Mouse (Mus musculus) stomach, embryonic 15.5 days (tissue): ENCODE data around the gene Trim39. TPM values are rescaled to one million over a fixed set of nuclear protein-coding genes. Genes with fewer than 3 reads are reported as not detected.
"Not testable (repeated sequence)": the region's sequence is repeated elsewhere in the genome, so short reads cannot be mapped to it uniquely, and the experiment has no call there.

Source experiments
- ATAC-seq: fragments of 200-750 bp; cut with Nextera tagmentation; 2 replicates; pipeline ENCODE4 v1.8.0; 2017; ENCODE audit warnings: low read depth, moderate number of reproducible peaks, moderate TSS enrichment; ENCODE audit not compliant: insufficient read depth, low FRiP score
- H3K27ac ChIP-seq: fragments of 300-500 bp; sonication (generic); 2 replicates; pipeline ENCODE4 v1.5.1; 2015; ENCODE audit warnings: mild to moderate bottlenecking, inconsistent platforms
- H3K27me3 ChIP-seq: fragments of 300-500 bp; sonication (generic); replicated peaks from 2 replicates; pipeline ENCODE4 v1.6.1; 2015; ENCODE audit warnings: inconsistent platforms
- H3K36me3 ChIP-seq: fragments of 300-500 bp; sonication (generic); 2 replicates; pipeline ENCODE4 v1.6.1; 2015; ENCODE audit warnings: inconsistent platforms
- H3K4me1 ChIP-seq: fragments of 300-500 bp; sonication (generic); 2 replicates; pipeline ENCODE4 v1.6.1; 2015; ENCODE audit warnings: inconsistent platforms
- H3K4me2 ChIP-seq: fragments of 300-500 bp; sonication (generic); 2 replicates; pipeline ENCODE4 v1.6.1; 2015; ENCODE audit warnings: mild to moderate bottlenecking, inconsistent platforms
- H3K4me3 ChIP-seq: fragments of 300-500 bp; sonication (generic); replicated peaks from 2 replicates; pipeline ENCODE4 v1.5.1; 2015; ENCODE audit warnings: inconsistent platforms
- H3K9ac ChIP-seq: fragments of 300-500 bp; sonication (generic); 2 replicates; pipeline ENCODE4 v1.6.1; 2015; ENCODE audit warnings: inconsistent platforms
- H3K9me3 ChIP-seq: fragments of 300-500 bp; sonication (generic); 2 replicates; pipeline ENCODE4 v1.6.1; 2016; ENCODE audit warnings: inconsistent platforms
- WGBS: fragments of 180-500 bp; shearing (Covaris S2); methylation state at CpG from one replicate; pipeline ENCODE4 v1.1.7; 2015; 5-methylcytosine and 5-hydroxymethylcytosine counted together
- polyA plus RNA-seq: library from polyadenylated mRNA; unstranded; fragments of >200 nt; fragmentation: Nextera tagmentation; extraction: Ambion mirVana; gene quantifications from 2 replicates; pipeline ENCODE4 v1.2.1, GENCODE M21; 2015

Trim39 gene
- polyA plus RNA-seq: 16.4 and 17.3 TPM in 2 replicates

DNA sequence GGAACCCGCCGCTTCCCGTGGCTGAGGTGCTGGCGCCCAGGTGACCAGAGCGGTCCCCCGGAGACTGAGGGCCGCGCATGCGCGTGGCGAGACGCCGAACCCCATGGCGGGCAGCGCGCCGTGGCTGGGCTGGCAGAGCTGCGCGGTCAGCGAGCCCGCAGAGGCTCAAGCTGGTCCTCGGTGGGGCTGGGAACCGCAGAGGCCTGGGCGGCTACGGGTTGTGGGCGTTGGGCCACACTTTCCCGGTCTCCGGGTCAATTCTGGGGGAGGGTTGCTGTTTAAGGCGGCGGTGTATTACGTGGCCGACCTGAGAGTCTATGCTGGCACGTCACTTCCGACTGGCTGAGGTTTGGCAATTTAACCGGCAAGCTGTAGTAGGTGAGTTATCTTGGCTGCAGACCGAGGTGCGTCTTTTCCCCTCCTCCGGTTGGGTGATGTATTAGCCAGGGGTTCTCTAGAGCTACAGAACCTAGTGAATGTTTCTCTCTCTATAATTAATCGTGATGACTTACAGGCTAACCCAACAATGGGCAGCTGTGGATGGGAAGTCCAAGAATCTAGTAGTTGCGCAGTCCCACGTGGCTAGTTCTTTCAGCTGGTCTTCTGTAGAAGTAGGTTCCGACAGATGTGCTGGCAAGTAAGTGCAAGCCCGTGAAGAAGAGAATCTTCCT lies at the start of gene Trim39:
Gene Trim39, minus strand, starts transcription at position 662 of the 671 bp plus-strand sequence.
- H3K9ac ChIP-seq: peak within 1 kb of the TSS; percentile 69

GRCm38 (mm10) chr17:36315689-36316253 lies 43.7 kb upstream of the Trim39 start:
- no peak overlapping the region for H3K9ac ChIP-seq
- no peak for ATAC-seq
- H3K4me1 ChIP-seq: no peaks in the 10 kb centered on the region
- H3K9me3 ChIP-seq: no peaks in the 10 kb centered on the region
- H3K36me3 ChIP-seq: no peaks in the 10 kb centered on the region
- peak overlapping the region; percentile 85 for H3K4me2 ChIP-seq
- H3K4me3 ChIP-seq: peak overlapping the region; percentile 49
- no peaks in the 10 kb centered on the region for H3K27me3 ChIP-seq
- 27% methylated on average over 5 of the region's 5 CpGs for WGBS
- H3K27ac ChIP-seq: no peak overlapping the region

More for the DNA sequence above, at the start of gene Trim39:
- Histone ChIP-seq H3K27me3 (no peaks in the 10 kb centered on the region), H3K9me3 (no peaks in the 10 kb centered on the region), H3K4me2 (peak within 1 kb of the TSS; percentile 67), H3K4me3 (peak within 1 kb of the TSS; percentile 85), H3K4me1 (peaks cover 20% of the 10 kb centered on the region), H3K27ac (peak within 1 kb of the TSS; percentile 89), H3K36me3 (peaks cover 6% of the 10 kb centered on the region; the same call in 1 of the 2 replicates)
- peak; percentile 80 for ATAC-seq
- under 1% methylated on average over 43 of the region's 43 CpGs for WGBS

DNA sequence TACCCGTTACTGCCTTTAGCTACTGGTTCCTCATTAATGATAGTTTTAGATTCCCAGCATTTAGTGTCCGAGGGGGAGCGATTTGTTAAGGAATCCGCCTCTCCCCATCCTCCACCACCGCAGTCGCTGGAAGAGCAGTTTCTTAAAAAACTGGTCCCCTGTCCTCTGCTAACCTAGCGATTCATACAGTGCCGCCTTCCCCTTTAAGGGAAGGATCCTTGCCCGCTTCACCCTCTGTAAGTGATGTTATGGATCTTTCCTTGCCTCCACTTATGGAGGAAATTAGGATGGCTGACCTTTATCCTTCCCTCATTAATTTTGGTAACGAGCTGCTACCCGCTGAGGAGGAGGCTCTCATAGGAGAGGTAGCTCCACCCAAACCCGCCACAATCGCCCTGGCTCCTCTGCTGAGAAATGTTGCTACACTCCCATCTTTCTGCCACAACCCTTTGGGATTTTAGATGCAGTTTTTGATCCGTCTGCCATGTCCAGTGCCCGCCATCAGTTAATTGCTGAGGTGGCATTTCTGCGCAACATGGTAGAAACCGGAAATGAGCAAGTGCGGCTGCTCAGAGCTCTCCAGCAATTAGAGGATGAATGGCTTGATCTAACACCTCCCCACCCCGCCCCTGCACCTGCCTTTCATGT lies 43.1 kb upstream of the Trim39 start:
- peak; percentile 65; the same call in 1 of the 2 replicates for ATAC-seq
- Histone ChIP-seq H3K4me2 (peak overlapping the region; percentile 85), H3K27me3 (no peaks in the 10 kb centered on the region), H3K9ac (peak overlapping the region; percentile 12; the same call in 1 of the 2 replicates), H3K27ac (peak overlapping the region; percentile 11; the same call in 1 of the 2 replicates), H3K4me3 (peak overlapping the region; percentile 49), H3K9me3 (no peaks in the 10 kb centered on the region), H3K4me1 (no peaks in the 10 kb centered on the region), H3K36me3 (no peaks in the 10 kb centered on the region)
- under 1% methylated on average over 19 of the region's 19 CpGs for WGBS

DNA sequence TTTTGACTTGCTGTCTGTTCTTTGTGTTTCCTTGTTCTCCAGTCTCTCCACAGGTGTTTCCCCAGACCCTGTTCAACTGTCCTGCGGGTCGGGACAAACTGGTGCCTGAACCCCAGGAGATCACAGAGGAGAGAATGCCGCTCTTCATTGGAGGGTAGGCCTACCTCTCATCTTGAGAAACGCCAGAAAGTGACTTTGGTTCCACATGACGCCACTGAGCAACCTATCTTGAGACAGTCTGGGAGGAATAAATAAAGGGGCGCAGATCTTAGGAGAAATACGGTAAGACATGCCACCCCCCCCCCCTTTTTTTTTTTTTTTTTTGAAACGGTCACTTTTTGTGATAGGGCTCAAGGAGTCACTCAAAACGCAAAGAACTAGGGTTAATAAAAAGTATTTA lies 42.5 kb upstream of the Trim39 start:
- no peaks in the 10 kb centered on the region for H3K36me3 ChIP-seq
- H3K9ac ChIP-seq: no peak overlapping the region
- H3K4me3 ChIP-seq: peak overlapping the region; percentile 49
- H3K27me3 ChIP-seq: no peaks in the 10 kb centered on the region
- no peak overlapping the region for H3K27ac ChIP-seq
- peak overlapping the region; percentile 85 for H3K4me2 ChIP-seq
- H3K9me3 ChIP-seq: no peaks in the 10 kb centered on the region
- WGBS: 5% methylated on average over 9 of the region's 9 CpGs
- ATAC-seq: no peak
- H3K4me1 ChIP-seq: no peaks in the 10 kb centered on the region

DNA sequence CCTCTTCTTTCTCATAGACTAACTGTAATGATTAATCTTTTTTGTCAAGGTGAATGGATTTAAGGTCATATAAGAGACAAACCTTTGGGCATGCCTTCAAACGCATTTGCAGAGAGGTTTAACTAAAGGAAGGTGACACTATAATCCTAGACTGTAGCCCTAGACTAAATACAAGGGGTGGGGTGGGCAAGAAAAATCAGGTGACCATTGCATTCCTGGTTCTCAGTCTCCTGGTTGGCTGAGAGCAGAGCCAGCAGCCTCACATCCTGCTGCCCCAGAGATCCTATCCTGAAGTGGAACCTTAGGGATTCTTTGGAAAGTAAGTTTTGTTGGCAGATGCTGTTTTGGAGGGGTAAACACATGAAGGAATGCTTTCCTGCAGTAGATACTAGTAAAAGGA lies 37.2 kb upstream of the Trim39 start:
- no peak for ATAC-seq
- no peaks in the 10 kb centered on the region for H3K9me3 ChIP-seq
- no peaks in the 10 kb centered on the region for H3K36me3 ChIP-seq
- no peaks in the 10 kb centered on the region for H3K4me1 ChIP-seq
- no peaks in the 10 kb centered on the region for H3K27me3 ChIP-seq
- H3K4me3 ChIP-seq: no peak overlapping the region
- no peak overlapping the region for H3K27ac ChIP-seq
- H3K9ac ChIP-seq: no peak overlapping the region
- WGBS: 16% methylated on average over 1 of the region's 1 CpGs
- H3K4me2 ChIP-seq: no peak overlapping the region

DNA sequence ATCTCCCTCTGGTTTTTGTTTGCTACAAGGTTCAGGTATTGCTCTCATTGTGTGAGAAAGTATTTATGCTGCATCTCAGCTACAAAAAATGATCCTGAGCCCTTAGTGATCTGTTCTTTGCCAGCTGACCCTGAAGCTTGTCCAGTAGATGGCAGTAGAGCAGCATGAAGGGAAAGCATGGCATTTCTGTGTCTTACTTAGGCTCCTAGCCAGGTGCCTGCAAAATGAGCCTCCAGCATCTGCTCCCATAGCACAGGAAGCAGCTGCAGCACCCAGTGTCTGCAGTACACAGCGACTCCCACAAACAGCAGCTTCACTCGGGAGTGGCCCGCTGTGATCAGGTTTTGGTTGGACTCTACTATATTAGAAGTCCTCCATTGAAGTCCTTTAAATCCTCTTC lies 36.8 kb upstream of the Trim39 start:
- not testable (repeated sequence) for H3K4me3 ChIP-seq, H3K4me2 ChIP-seq, H3K36me3 ChIP-seq, H3K4me1 ChIP-seq, H3K27ac ChIP-seq, H3K9ac ChIP-seq, H3K9me3 ChIP-seq, H3K27me3 ChIP-seq
- ATAC-seq: 0 out of 2 replicates have a peak, but pooled peaks have one; percentile 43
- WGBS: under 1% methylated on average over 3 of the region's 3 CpGs

DNA sequence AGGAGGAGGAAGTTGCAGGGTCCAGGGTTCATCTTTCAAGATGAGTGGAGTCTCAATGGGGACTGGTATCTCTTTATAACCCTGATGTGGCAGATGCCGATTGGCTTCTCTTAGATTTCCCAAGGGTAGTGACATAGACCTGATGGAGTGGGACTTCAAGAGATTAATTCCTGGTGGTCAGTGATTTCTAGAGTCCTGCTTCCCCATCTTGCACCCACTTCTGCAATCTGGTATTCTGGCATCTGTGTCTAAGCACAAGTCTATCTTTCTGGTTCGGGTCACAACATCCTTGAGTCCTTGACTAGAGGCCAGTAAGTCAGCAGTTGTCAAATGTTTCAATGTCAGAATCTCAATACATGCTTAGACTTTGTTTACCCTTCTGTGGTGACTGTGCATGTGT lies 14.3 kb upstream of the Trim39 start, which contains the start of gene H2-M10.2:
Gene H2-M10.2, minus strand, starts transcription at position 101 of the 400 bp plus-strand sequence.
- H3K36me3 ChIP-seq: peaks cover 5% of the 10 kb centered on the region; the same call in 1 of the 2 replicates
- no peak within 1 kb of the TSS for H3K4me2 ChIP-seq
- 86% methylated on average over 2 of the region's 2 CpGs for WGBS
- H3K9ac ChIP-seq: no peak within 1 kb of the TSS
- no peak for ATAC-seq
- H3K27ac ChIP-seq: no peak within 1 kb of the TSS
- no peak within 1 kb of the TSS for H3K4me3 ChIP-seq
- no peaks in the 10 kb centered on the region for H3K9me3 ChIP-seq
- no peaks in the 10 kb centered on the region for H3K4me1 ChIP-seq
- H3K27me3 ChIP-seq: no peaks in the 10 kb centered on the region

DNA sequence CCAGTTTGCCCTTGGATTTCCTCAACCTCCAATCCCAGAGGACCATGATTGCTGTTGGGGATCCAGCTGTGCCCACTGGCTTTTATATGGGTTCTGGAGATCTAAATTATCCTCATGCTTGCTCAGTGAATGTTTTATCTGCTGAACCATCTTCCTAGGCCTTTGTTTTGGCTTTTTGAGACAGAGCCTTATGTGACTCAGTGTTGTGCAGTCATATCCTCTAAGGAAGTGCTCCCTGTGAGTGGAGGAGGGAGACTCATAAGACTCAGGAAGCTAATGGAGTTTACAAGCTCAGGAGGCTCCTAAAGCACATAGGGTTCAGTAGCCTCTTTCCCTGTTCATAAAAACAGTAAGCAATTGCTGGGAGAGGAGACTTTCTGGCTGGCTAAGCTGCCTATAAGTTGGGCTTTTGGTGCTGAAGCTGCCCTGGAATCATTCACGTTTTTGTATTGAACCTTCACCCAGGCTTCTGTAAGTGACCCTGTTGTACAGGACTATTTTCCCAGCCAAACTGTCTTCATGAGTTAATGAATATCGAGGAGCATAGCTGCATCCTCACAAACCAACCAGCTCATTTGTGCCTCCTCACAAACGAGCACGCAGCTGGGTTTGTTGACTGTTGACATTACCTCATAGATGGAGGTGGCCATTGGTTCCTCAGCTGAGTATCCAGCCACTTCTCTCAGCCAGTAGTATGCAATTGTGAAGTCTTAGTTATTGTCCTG lies 9.6 kb upstream of the Trim39 start:
- Histone ChIP-seq H3K4me2 (no peak overlapping the region), H3K9me3 (no peaks in the 10 kb centered on the region), H3K36me3 (peaks cover 26% of the 10 kb centered on the region), H3K27me3 (no peaks in the 10 kb centered on the region), H3K9ac (no peak overlapping the region), H3K27ac (no peak overlapping the region), H3K4me1 (no peaks in the 10 kb centered on the region), H3K4me3 (no peak overlapping the region)
- ATAC-seq: no peak
- 86% methylated on average over 4 of the region's 4 CpGs for WGBS

DNA sequence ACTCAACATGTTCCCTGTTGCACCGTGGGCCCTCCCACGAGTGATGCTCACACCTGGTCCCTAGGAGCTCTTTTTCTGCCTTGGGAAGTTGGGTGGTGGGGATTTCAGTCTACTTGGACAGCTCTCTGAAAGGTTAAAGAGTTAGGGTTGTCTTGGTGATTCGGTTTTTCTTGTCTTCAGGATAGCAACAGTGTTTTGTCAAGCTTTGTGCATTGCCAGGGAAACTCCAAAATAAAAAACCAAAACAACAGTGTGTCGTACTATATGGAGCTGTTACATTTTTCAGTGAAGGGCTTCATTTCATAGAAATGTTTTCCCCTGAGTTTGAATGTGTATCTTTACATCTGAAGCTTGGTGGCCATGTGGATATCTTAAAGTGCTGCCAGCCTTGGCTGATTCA lies 2.7 kb upstream of the Trim39 start:
- H3K27me3 ChIP-seq: no peaks in the 10 kb centered on the region
- peaks cover 13% of the 10 kb centered on the region for H3K36me3 ChIP-seq
- H3K4me2 ChIP-seq: no peak overlapping the region
- no peak overlapping the region for H3K9ac ChIP-seq
- WGBS: 88% methylated on average over 4 of the region's 4 CpGs
- no peaks in the 10 kb centered on the region for H3K9me3 ChIP-seq
- H3K4me3 ChIP-seq: no peak overlapping the region
- ATAC-seq: no peak
- peaks cover 18% of the 10 kb centered on the region for H3K4me1 ChIP-seq
- H3K27ac ChIP-seq: no peak overlapping the region

GRCm38 (mm10) chr17:36273796-36274195 lies 1.7 kb upstream of the Trim39 start:
- Histone ChIP-seq H3K9me3 (no peaks in the 10 kb centered on the region), H3K36me3 (peaks cover 13% of the 10 kb centered on the region), H3K4me2 (no peak overlapping the region), H3K9ac (no peak overlapping the region), H3K27ac (no peak overlapping the region), H3K4me1 (peaks cover 20% of the 10 kb centered on the region), H3K4me3 (no peak overlapping the region), H3K27me3 (no peaks in the 10 kb centered on the region)
- ATAC-seq: no peak
- WGBS: 87% methylated on average over 4 of the region's 4 CpGs

GRCm38 (mm10) chr17:36272643-36273366 lies 758 bp upstream of the Trim39 start:
- Histone ChIP-seq H3K4me2 (peak overlapping the region; percentile 67), H3K9me3 (no peaks in the 10 kb centered on the region), H3K4me1 (peaks cover 20% of the 10 kb centered on the region), H3K4me3 (peak overlapping the region; percentile 85), H3K27me3 (no peaks in the 10 kb centered on the region), H3K9ac (peak overlapping the region; percentile 69; the same call in 1 of the 2 replicates), H3K36me3 (peaks cover 10% of the 10 kb centered on the region), H3K27ac (no peak overlapping the region)
- no peak for ATAC-seq
- WGBS: 77% methylated on average over 9 of the region's 9 CpGs
